Mouse (Mus musculus): Measurements from ENCODE around the gene Atxn2l. TPM values are rescaled to one million over a fixed set of nuclear protein-coding genes. Genes with fewer than 3 reads are reported as not detected.

Gene Atxn2l
- polyA plus RNA-seq (2014; fragmentation: Nextera tagmentation; extraction: Ambion mirVana) = 71.4 and 75.7 TPM in 2 replicates

DNA sequence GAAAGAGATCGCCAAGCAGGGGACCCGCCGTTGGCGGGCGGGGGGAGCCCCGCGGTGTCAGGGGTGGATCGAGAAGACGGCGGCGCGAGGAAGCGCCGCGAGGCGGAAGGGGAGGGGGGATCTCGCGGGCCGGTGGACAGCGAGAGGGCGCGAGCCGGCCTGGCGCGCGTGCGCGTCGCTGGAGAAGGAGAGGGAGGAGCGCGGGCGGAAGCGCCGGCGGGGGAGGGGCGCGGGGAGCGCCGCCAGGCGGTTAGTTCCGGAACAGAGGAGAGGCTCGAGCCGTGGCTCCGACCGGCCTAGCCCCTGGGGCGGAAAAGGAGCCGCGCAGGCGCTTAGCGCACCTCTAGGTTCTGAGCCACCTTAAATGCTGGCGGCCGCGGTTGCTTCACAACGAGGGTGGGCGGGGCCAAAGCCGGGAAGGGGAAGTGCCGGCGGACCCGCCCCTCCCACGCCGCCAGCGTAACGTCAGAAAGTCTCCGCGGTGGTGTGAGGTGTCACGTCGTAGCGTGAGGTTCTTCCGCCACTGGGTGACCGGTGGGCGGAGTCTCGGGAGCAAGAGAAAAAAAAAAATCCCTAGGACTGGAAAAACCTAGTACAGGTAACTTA, at the start of gene Atxn2l:
Gene Atxn2l (minus strand): TSS at position 165 of the 606 bp plus-strand sequence.
- ATAC-seq (replicated peaks; ENCODE audit: low FRiP score) (peak; percentile 85), DNase-seq (ENCODE audit: low spot score) (peak; percentile 98)
- Histone ChIP-seq H3K9me3 (ENCODE audit: control insufficient read depth, low read length) (no peaks in the 10 kb centered on the region), H3K4me1 (replicated peaks; ENCODE audit: control insufficient read depth, insufficient read depth, low read length) (peaks cover 13% of the 10 kb centered on the region), H3K9ac (ENCODE audit: low read depth, low read length) (peak within 1 kb of the TSS; percentile 99), H3K27ac (ENCODE audit: low read depth, low read length) (peak within 1 kb of the TSS; percentile 100), H3K36me3 (ENCODE audit: control insufficient read depth, insufficient read depth, low read length) (peaks cover 27% of the 10 kb centered on the region), H3K4me3 (ENCODE audit: low read depth, low read length) (peak within 1 kb of the TSS; percentile 98), H3K4me2 (peak within 1 kb of the TSS; percentile 85), H3K27me3 (replicated peaks; ENCODE audit: control insufficient read depth, insufficient read depth, low read length) (no peaks in the 10 kb centered on the region)
- WGBS = under 1% methylated on average over 71 of the region's 72 CpGs

DNA sequence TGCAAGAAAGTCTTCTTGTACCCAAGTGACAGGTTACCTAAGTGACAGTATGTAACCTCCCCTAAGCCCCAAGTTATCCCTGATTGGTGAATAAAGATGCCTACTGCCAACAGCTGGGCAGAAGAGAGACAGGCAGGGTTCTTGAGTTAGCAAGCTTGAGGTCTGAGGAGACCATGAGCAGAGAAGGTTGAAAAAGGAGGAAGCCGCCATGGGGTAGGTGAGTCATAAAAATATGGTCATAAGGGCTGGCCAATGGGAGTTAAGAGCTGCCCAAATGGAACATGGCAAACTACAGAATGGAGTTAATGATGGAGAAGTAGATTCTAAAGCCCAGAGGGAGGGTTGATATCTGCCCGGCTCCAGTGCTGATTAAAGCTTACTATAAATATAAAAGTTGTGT, 42.4 kb upstream of the Atxn2l start:
- 89% methylated on average over 2 of the region's 2 CpGs for WGBS
- H3K4me2 ChIP-seq = no peak overlapping the region
- no peaks in the 10 kb centered on the region for H3K27me3 ChIP-seq (replicated peaks; ENCODE audit: control insufficient read depth, insufficient read depth, low read length)
- no peak overlapping the region for H3K9ac ChIP-seq (ENCODE audit: low read depth, low read length)
- no peak overlapping the region for H3K4me3 ChIP-seq (ENCODE audit: low read depth, low read length)
- no peaks in the 10 kb centered on the region for H3K4me1 ChIP-seq (replicated peaks; ENCODE audit: control insufficient read depth, insufficient read depth, low read length)
- H3K9me3 ChIP-seq (ENCODE audit: control insufficient read depth, low read length) = no peaks in the 10 kb centered on the region
- no peak for DNase-seq (ENCODE audit: low spot score)
- ATAC-seq (replicated peaks; ENCODE audit: low FRiP score) = no peak
- peaks cover 41% of the 10 kb centered on the region for H3K36me3 ChIP-seq (ENCODE audit: control insufficient read depth, insufficient read depth, low read length)
- no peak overlapping the region for H3K27ac ChIP-seq (ENCODE audit: low read depth, low read length)

DNA sequence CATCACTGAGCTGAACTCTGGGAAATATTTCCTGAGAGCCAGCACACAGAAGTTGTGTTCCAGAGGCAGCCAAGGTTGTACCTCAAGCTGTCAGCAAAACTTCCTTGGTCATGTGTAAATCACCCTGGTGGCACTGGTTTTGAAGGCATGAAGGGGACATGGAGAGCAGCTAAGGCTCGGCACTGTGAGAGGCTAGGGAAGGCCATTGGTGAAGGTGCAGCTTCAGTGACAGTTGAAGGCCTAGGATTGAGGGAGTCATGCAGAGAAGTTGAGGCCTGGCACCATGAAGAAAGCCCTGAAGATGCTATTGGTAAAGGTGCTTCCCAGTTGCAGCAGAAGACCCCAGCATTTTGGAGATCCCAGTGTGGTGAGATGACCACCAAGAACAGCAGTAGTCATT, 38.4 kb upstream of the Atxn2l start:
- Histone ChIP-seq H3K27ac (ENCODE audit: low read depth, low read length) (no peak overlapping the region), H3K9ac (ENCODE audit: low read depth, low read length) (no peak overlapping the region), H3K4me1 (replicated peaks; ENCODE audit: control insufficient read depth, insufficient read depth, low read length) (no peaks in the 10 kb centered on the region), H3K36me3 (ENCODE audit: control insufficient read depth, insufficient read depth, low read length) (peaks cover 8% of the 10 kb centered on the region; the same call in 1 of the 2 replicates), H3K4me3 (ENCODE audit: low read depth, low read length) (no peak overlapping the region), H3K27me3 (replicated peaks; ENCODE audit: control insufficient read depth, insufficient read depth, low read length) (peaks cover 4% of the 10 kb centered on the region; the same call in 1 of the 2 replicates), H3K9me3 (ENCODE audit: control insufficient read depth, low read length) (no peaks in the 10 kb centered on the region), H3K4me2 (no peak overlapping the region)
- ATAC-seq (replicated peaks; ENCODE audit: low FRiP score) (no peak), DNase-seq (ENCODE audit: low spot score) (no peak)
- WGBS = 91% methylated on average over 1 of the region's 1 CpGs

DNA sequence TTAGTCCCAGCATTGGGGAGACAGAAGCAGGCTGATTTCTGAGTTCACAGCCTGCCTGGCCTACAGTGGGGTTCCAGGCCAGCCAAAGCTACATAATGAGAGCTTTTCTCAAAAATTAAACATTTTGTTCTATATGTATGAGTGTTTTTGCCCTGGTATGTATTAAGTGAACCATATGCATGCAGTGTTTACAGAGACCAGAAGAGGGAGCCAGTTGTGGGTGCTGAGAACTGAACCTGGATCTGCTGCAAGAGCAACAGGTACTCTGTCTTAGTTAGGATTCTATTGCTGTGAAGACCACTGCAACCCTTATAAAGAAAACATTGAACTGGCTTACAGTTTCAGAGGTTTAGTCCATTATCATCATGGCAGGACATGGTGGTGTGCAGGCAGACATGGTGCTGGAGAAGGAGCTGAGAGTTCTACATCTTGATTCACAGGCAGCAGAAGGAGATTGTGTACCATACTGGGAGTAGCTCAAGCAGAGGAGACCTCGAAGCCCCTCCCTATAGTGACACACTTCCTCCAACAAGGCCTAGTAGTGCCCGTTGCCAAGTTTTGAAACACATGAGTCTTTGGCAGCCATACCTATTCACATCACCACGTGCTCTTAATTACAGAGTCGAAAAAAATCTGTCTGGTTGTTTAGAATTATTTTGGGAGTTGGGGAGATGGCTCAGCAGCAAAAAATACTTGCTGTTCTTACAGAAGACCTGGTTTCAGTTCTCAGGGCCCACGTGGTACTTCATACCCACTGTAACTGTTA, 34.8 kb upstream of the Atxn2l start:
- H3K36me3 ChIP-seq (ENCODE audit: control insufficient read depth, insufficient read depth, low read length) = no peaks in the 10 kb centered on the region
- H3K9ac ChIP-seq (ENCODE audit: low read depth, low read length) = no peak overlapping the region
- no peaks in the 10 kb centered on the region for H3K4me1 ChIP-seq (replicated peaks; ENCODE audit: control insufficient read depth, insufficient read depth, low read length)
- DNase-seq (ENCODE audit: low spot score) (no peak), ATAC-seq (replicated peaks; ENCODE audit: low FRiP score) (no peak)
- H3K27me3 ChIP-seq (replicated peaks; ENCODE audit: control insufficient read depth, insufficient read depth, low read length) = peaks cover 17% of the 10 kb centered on the region
- WGBS = 68% methylated on average over 5 of the region's 5 CpGs
- H3K27ac ChIP-seq (ENCODE audit: low read depth, low read length) = no peak overlapping the region
- no peak overlapping the region for H3K4me3 ChIP-seq (ENCODE audit: low read depth, low read length)
- no peak overlapping the region for H3K4me2 ChIP-seq
- no peaks in the 10 kb centered on the region for H3K9me3 ChIP-seq (ENCODE audit: control insufficient read depth, low read length)

DNA sequence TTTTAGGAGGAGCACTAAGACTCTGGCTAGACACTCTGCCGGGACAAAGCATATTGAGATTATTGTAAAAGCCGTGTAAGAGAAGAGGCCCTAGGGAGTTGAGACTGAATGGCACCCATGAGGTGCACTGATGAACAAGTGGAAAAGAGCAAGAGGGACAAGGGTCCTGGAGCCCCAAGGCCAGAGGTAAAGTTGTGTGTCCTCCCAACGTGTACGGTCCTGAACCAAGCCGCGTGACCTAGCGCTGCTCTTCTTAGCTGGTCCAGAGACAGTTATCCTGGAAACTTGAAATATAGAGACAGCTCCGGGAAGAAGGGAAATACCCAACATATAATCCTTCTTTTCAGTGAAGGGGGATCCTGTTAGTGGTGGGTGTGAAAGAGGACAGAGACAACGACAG, 33.2 kb upstream of the Atxn2l start:
- Histone ChIP-seq H3K36me3 (ENCODE audit: control insufficient read depth, insufficient read depth, low read length) (no peaks in the 10 kb centered on the region), H3K4me3 (ENCODE audit: low read depth, low read length) (peak overlapping the region; percentile 55), H3K4me1 (replicated peaks; ENCODE audit: control insufficient read depth, insufficient read depth, low read length) (no peaks in the 10 kb centered on the region), H3K9ac (ENCODE audit: low read depth, low read length) (no peak overlapping the region), H3K9me3 (ENCODE audit: control insufficient read depth, low read length) (no peaks in the 10 kb centered on the region), H3K27me3 (replicated peaks; ENCODE audit: control insufficient read depth, insufficient read depth, low read length) (peaks cover 17% of the 10 kb centered on the region), H3K27ac (ENCODE audit: low read depth, low read length) (no peak overlapping the region), H3K4me2 (peak overlapping the region; percentile 85)
- ATAC-seq (replicated peaks; ENCODE audit: low FRiP score) = no peak
- no peak for DNase-seq (ENCODE audit: low spot score)
- 61% methylated on average over 9 of the region's 9 CpGs for WGBS

DNA sequence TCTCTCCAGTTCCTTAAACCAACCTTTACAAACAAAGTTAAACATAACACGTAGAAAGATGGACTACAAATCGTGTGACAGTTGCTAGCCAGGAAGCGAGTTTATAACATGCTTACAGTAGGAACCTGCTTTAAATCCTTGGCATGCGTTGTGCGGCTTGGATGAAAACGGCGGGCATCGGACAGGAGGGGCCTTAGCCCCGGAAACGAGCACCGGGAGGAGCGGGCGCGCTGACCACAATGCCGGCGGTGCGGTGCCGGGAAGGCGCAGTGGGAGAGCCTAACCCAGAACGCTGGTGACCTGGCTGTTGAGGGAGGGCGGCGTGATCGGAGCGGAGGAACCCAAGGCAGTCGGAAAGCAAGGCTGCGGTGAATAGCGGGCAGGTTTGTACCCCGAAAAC, 32.5 kb upstream of the Atxn2l start:
- ATAC-seq (replicated peaks; ENCODE audit: low FRiP score) (no peak), DNase-seq (ENCODE audit: low spot score) (no peak)
- H3K9me3 ChIP-seq (ENCODE audit: control insufficient read depth, low read length) = no peaks in the 10 kb centered on the region
- peak overlapping the region; percentile 85 for H3K4me2 ChIP-seq
- no peak overlapping the region for H3K27ac ChIP-seq (ENCODE audit: low read depth, low read length)
- H3K4me3 ChIP-seq (ENCODE audit: low read depth, low read length) = peak overlapping the region; percentile 55
- H3K36me3 ChIP-seq (ENCODE audit: control insufficient read depth, insufficient read depth, low read length) = no peaks in the 10 kb centered on the region
- H3K9ac ChIP-seq (ENCODE audit: low read depth, low read length) = peak overlapping the region; percentile 44
- H3K27me3 ChIP-seq (replicated peaks; ENCODE audit: control insufficient read depth, insufficient read depth, low read length) = peaks cover 17% of the 10 kb centered on the region
- H3K4me1 ChIP-seq (replicated peaks; ENCODE audit: control insufficient read depth, insufficient read depth, low read length) = no peaks in the 10 kb centered on the region
- WGBS = 3% methylated on average over 28 of the region's 28 CpGs

DNA sequence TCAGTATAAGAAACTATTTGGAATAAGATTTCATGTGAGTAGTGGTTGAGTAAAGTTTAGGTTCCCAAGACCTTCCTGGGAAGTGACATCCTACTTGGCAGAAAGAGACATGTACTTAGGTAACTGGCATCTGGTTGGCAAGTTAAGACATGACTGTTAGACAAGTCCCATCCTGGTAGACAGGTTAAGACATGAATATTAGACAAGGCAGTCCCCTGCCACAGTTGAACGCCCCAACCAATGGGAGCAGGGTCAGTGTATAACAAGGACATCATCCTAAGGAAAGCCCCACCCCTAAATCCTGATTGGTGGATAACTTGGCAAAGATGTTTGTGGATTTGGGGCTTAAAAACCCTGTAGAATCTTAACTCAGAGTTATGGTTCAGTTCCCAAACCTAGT, 30.2 kb upstream of the Atxn2l start:
- Histone ChIP-seq H3K4me3 (ENCODE audit: low read depth, low read length) (no peak overlapping the region), H3K9ac (ENCODE audit: low read depth, low read length) (no peak overlapping the region), H3K27ac (ENCODE audit: low read depth, low read length) (no peak overlapping the region), H3K4me2 (no peak overlapping the region), H3K4me1 (replicated peaks; ENCODE audit: control insufficient read depth, insufficient read depth, low read length) (no peaks in the 10 kb centered on the region), H3K36me3 (ENCODE audit: control insufficient read depth, insufficient read depth, low read length) (no peaks in the 10 kb centered on the region), H3K9me3 (ENCODE audit: control insufficient read depth, low read length) (no peaks in the 10 kb centered on the region), H3K27me3 (replicated peaks; ENCODE audit: control insufficient read depth, insufficient read depth, low read length) (peaks cover 17% of the 10 kb centered on the region)
- no peak for DNase-seq (ENCODE audit: low spot score)
- 68% methylated on average over 1 of the region's 1 CpGs for WGBS
- ATAC-seq (replicated peaks; ENCODE audit: low FRiP score) = no peak

DNA sequence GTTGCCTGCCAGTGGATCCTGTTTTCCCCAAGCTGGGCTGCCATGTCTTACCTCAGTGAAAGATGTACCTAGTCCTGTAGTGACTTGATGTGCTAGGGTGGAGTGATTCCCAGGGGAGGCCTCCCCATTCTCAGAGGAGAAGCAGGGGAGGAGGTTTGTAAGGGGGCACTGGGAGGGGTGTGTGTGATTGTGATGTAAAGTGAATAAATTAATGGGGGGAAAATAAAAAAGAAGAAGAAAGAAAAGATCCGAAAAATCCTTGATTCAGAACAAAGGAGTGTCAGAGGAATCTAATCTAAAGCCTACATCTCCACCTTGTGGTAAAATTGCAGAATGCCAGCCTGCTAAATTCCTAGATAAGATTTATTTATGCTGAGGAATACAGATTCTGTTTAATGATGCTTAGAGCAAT, 24.9 kb upstream of the Atxn2l start:
- Histone ChIP-seq H3K27ac (ENCODE audit: low read depth, low read length) (no peak overlapping the region), H3K36me3 (ENCODE audit: control insufficient read depth, insufficient read depth, low read length) (no peaks in the 10 kb centered on the region), H3K9ac (ENCODE audit: low read depth, low read length) (no peak overlapping the region), H3K4me3 (ENCODE audit: low read depth, low read length) (no peak overlapping the region), H3K9me3 (ENCODE audit: control insufficient read depth, low read length) (no peaks in the 10 kb centered on the region), H3K27me3 (replicated peaks; ENCODE audit: control insufficient read depth, insufficient read depth, low read length) (no peaks in the 10 kb centered on the region), H3K4me1 (replicated peaks; ENCODE audit: control insufficient read depth, insufficient read depth, low read length) (no peaks in the 10 kb centered on the region), H3K4me2 (no peak overlapping the region)
- ATAC-seq (replicated peaks; ENCODE audit: low FRiP score) (no peak), DNase-seq (ENCODE audit: low spot score) (no peak)
- 36% methylated on average over 1 of the region's 1 CpGs for WGBS

DNA sequence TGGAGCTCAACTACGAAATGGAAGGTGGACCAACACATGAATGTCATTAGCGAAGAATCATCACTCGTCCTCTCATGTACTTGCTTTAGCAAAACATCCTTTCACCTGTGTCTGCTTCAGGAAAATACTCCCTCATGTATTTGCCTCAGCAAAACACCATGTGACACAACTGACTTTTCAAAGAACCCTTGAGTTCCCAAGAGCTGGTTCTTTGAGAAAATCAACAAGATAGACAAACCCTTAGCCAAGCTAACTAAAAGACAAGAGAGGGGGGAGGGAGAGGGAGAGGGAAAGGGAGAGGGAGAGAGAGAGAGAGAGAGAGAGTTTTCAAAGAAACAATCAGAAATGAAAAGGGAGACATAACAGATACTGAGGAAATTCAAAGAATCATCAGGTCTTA, 20.1 kb upstream of the Atxn2l start:
- no peak overlapping the region for H3K27ac ChIP-seq (ENCODE audit: low read depth, low read length)
- H3K4me1 ChIP-seq (replicated peaks; ENCODE audit: control insufficient read depth, insufficient read depth, low read length) = no peaks in the 10 kb centered on the region
- ATAC-seq (replicated peaks; ENCODE audit: low FRiP score) (no peak), DNase-seq (ENCODE audit: low spot score) (no peak)
- no peaks in the 10 kb centered on the region for H3K9me3 ChIP-seq (ENCODE audit: control insufficient read depth, low read length)
- no peak overlapping the region for H3K9ac ChIP-seq (ENCODE audit: low read depth, low read length)
- no peak overlapping the region for H3K4me3 ChIP-seq (ENCODE audit: low read depth, low read length)
- 82% methylated on average over 3 of the region's 3 CpGs for WGBS
- no peak overlapping the region for H3K4me2 ChIP-seq
- no peaks in the 10 kb centered on the region for H3K36me3 ChIP-seq (ENCODE audit: control insufficient read depth, insufficient read depth, low read length)
- H3K27me3 ChIP-seq (replicated peaks; ENCODE audit: control insufficient read depth, insufficient read depth, low read length) = no peaks in the 10 kb centered on the region

Data from liver, embryonic 11.5 days (tissue).